9 mouse cellular contexts compared by ENCODE assay signal in the genomic region with DNA sequence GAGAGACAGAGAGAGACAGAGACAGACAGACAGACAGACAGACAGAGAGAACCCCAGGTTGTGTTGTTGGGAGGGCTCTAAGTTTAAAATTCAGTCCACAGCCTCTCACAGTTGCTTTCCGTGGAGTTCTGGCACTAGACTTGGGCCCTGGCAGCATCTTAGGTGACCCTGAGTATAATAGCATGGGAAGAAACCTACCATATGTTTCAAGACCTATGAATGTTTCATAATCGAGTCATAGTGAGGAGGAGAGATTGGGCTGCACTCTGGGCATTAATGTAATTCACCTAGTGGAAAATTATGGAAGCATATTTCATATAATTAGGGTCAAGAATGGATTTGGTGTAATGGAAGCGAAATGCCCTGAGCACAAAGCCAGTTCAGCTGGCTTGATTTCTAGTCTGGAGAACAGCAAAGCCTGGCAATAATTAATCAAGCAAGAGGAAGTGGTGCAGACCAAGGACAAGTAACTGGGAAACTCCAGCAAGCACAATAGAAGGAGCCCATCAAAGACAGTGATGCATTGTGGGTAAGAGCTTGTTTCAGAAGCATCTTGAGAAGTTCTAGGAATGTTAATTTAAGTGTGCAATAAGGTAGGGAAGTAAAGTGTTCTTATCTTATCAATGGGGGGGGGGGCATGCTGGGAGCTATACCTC. TPM values are rescaled to one million over a fixed set of nuclear protein-coding genes. Genes with fewer than 3 reads are reported as not detected.
DNase-seq lines count a peak whose midpoint lies in the region; ATAC-seq and TF ChIP-seq lines count a peak whose summit lies in the region.
"Had no signal": no experiment of that assay in that cellular context is flagged by ENCODE, and none has a peak within 500 bp of the region (broad histone marks: within the 10 kb centered on the region; RNA-seq: fewer than 3 reads in every experiment).

No protein-coding gene starts in this region.

- no peaks in the 10 kb centered on the region for H3K9me3 ChIP-seq in hindbrain, postnatal 0 days (ENCODE audit: low read length)
- H3K9me3 ChIP-seq in hindbrain, embryonic 10.5 days: no peaks in the 10 kb centered on the region
- no peaks in the 10 kb centered on the region for H3K9me3 ChIP-seq in stomach, embryonic 16.5 days (replicated peaks; ENCODE audit: control insufficient read depth, low read length)
- H3K9me3 ChIP-seq: megakaryocyte, embryonic 14.5 days had no signal

- ATAC-seq in CD4-positive, CD25-positive, alpha-beta regulatory T cell, adult 4 months: no peak
- ATAC-seq in hindbrain, postnatal 0 days: peak; percentile 86
- no peak for ATAC-seq in stomach, embryonic 16.5 days (ENCODE audit: insufficient read depth, low FRiP score)
- no peak for ATAC-seq in frontal cortex, adult (ENCODE audit: low TSS enrichment)

- H3K4me3 ChIP-seq in hindbrain, postnatal 0 days (ENCODE audit: low read length): no peak overlapping the region
- no peak overlapping the region for H3K4me3 ChIP-seq in hindbrain, embryonic 10.5 days
- H3K4me3 ChIP-seq in stomach, embryonic 16.5 days (replicated peaks; ENCODE audit: low read length): no peak overlapping the region

- peak; percentile 16 for DNase-seq in CD4-positive, CD25-positive, alpha-beta regulatory T cell, adult 2 months (ENCODE audit: low read depth, low spot score)
- DNase-seq in hindbrain, postnatal 0 days (ENCODE audit: low spot score): peak; percentile 57
- no peak for DNase-seq in hindbrain, embryonic 10.5 days (ENCODE audit: low spot score)
- peak; percentile 11 for DNase-seq in right cerebral cortex, postnatal 4 days
- no peak for DNase-seq in right cerebral cortex, postnatal 14 days

- 51% methylated on average over 3 of the region's 3 CpGs for WGBS in hindbrain, postnatal 0 days
- WGBS in hindbrain, embryonic 10.5 days: 83% methylated on average over 3 of the region's 3 CpGs
- WGBS in stomach, embryonic 16.5 days: 58% methylated on average over 3 of the region's 3 CpGs

- no peaks in the 10 kb centered on the region for H3K36me3 ChIP-seq in hindbrain, postnatal 0 days (ENCODE audit: insufficient read depth, low read length)
- H3K36me3 ChIP-seq in hindbrain, embryonic 10.5 days: no peaks in the 10 kb centered on the region
- H3K36me3 ChIP-seq in stomach, embryonic 16.5 days (ENCODE audit: control insufficient read depth, insufficient read depth, low read length): no peaks in the 10 kb centered on the region

- H3K4me2 ChIP-seq in hindbrain, postnatal 0 days (ENCODE audit: low read depth, low read length): no peak overlapping the region
- 0 out of 2 replicates have a peak overlapping the region, but pooled peaks have one; percentile 1 for H3K4me2 ChIP-seq in stomach, embryonic 16.5 days (ENCODE audit: low read depth, low read length)

- no peak overlapping the region for H3K9ac ChIP-seq in hindbrain, postnatal 0 days (replicated peaks; ENCODE audit: low read length)
- no peak overlapping the region for H3K9ac ChIP-seq in stomach, embryonic 16.5 days (ENCODE audit: low read length)

- H3K27me3 ChIP-seq in hindbrain, postnatal 0 days (ENCODE audit: insufficient read depth, low read length): no peaks in the 10 kb centered on the region
- no peaks in the 10 kb centered on the region for H3K27me3 ChIP-seq in hindbrain, embryonic 10.5 days (ENCODE audit: insufficient read depth, poor library complexity, severe bottlenecking)
- H3K27me3 ChIP-seq in stomach, embryonic 16.5 days (ENCODE audit: control insufficient read depth, insufficient read depth, low read length): no peaks in the 10 kb centered on the region

- H3K27ac ChIP-seq in hindbrain, postnatal 0 days: peak overlapping the region; percentile 65
- no peak overlapping the region for H3K27ac ChIP-seq in hindbrain, embryonic 10.5 days
- H3K27ac ChIP-seq in stomach, embryonic 16.5 days (ENCODE audit: low read length): peak overlapping the region; percentile 43

- peaks cover 5% of the 10 kb centered on the region; the same call in 1 of the 2 replicates for H3K4me1 ChIP-seq in hindbrain, postnatal 0 days (ENCODE audit: insufficient read depth, low read length)
- H3K4me1 ChIP-seq in hindbrain, embryonic 10.5 days (replicated peaks): peaks cover 11% of the 10 kb centered on the region
- peaks cover 13% of the 10 kb centered on the region for H3K4me1 ChIP-seq in stomach, embryonic 16.5 days (ENCODE audit: control insufficient read depth, insufficient read depth, low read length)

- TF ChIP-seq CTCF in hindbrain, postnatal 0 days (IDR thresholded peaks at IDR 0.05; ENCODE audit: low read depth): no peak

RNA-seq across cellular contexts. Expression of a gene that starts 31.4 kb away (rescaled TPM):
- 10 to 100 TPM; 21.8 to 29.7 TPM for polyA plus RNA-seq in CD4-positive, CD25-positive, alpha-beta regulatory T cell, adult 4 months (2017; shearing (Covaris generic))
- 82.3 and 95.6 TPM in 2 replicates for total RNA-seq in hindbrain, postnatal 0 days (2014; rRNA removed)
- polyA plus RNA-seq in hindbrain, postnatal 0 days (2015; fragmentation: Nextera tagmentation; extraction: Ambion mirVana): 67.1 and 68.5 TPM in 2 replicates
- 30.3 and 32.3 TPM in 2 replicates for polyA plus RNA-seq in hindbrain, embryonic 10.5 days (2016; fragmentation: Nextera tagmentation; extraction: Ambion mirVana)
- 46.7 and 52.9 TPM in 2 replicates for polyA plus RNA-seq in stomach, embryonic 16.5 days (2015; fragmentation: Nextera tagmentation; extraction: Ambion mirVana)

Comparison
In these comparisons a context has a peak if more than half of its experiments do, and no peak if none do; other contexts are left out.
1. DNase-seq: peak in CD4-positive, CD25-positive, alpha-beta regulatory T cell, adult 2 months (single experiment), hindbrain, postnatal 0 days (single experiment) and right cerebral cortex, postnatal 4 days (single experiment); none in hindbrain, embryonic 10.5 days (single experiment) and right cerebral cortex, postnatal 14 days (single experiment).